Mouse (Mus musculus) bone marrow macrophage, adult 2 months (primary cell): ENCODE measurements at regions not wholly inside any gene's neighbourhood (a gene's known extent, or its start where the extent isn't known, plus 50 kb on each side); places are given as distances from the start of the nearest gene placed in this dataset.

Source experiments
- CTCF ChIP-seq: IDR thresholded peaks from 2 replicates; pipeline ENCODE4 v1.5.1; 2012; ENCODE audit warnings: low read depth, mild to moderate bottlenecking, low read length, moderate library complexity
- POLR2A ChIP-seq: IDR thresholded peaks from 2 replicates; pipeline ENCODE4 v1.6.1; 2012; ENCODE audit warnings: mild to moderate bottlenecking, low read depth, low read length, borderline replicate concordance

GRCm38 (mm10) chr10:21497110-21497509, 95.8 kb upstream of the 1700020N01Rik start:
- TF ChIP-seq CTCF (no peak), POLR2A (no peak)
